ENCODE assay signal across 27 mouse cellular contexts in the genomic region with DNA sequence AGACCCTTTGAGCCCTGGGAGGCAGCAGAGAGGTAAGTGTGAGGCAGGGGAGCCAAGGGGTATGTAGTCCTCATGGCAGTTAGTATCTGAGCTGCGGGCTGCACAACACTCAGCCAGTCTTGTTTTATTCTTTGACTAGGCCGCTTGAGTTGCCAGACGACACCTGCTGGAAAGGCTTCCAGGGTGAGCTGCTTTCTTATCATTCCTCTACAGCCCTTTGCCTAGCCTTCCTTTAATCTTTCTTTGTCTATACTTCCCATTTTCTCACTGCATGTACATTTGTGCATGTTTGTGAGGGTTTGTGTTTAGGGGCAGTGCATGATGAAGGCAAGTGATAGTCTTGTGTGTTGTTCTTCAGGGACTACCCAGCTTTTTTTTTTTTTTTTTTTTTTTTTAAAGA. TPM values are rescaled to one million over a fixed set of nuclear protein-coding genes. Genes with fewer than 3 reads are reported as not detected.
DNase-seq lines count a peak whose midpoint lies in the region; ATAC-seq and TF ChIP-seq lines count a peak whose summit lies in the region.
"Had no signal": no experiment of that assay in that cellular context is flagged by ENCODE, and none has a peak within 500 bp of the region (broad histone marks: within the 10 kb centered on the region; RNA-seq: fewer than 3 reads in every experiment).

No protein-coding gene starts in this region.

- TF ChIP-seq POLR2A in MEL (IDR thresholded peaks at IDR 0.05; ENCODE audit: control insufficient read depth in 1 of 2, insufficient read depth in 1 of 2, low read depth in 1 of 2, low read length in 2 of 2, poor library complexity in 1 of 2), result peak in 1 of 2 experiments; percentile 37; a peak in 1 of 4 replicates
- no peak for TF ChIP-seq POLR2A in bone marrow, adult 2 months (IDR thresholded peaks at IDR 0.05; ENCODE audit: borderline replicate concordance, control insufficient read depth, low read depth, low read length)

- peaks cover 27 to 30% of the 10 kb centered on the region in 2 experiments for H3K4me1 ChIP-seq in MEL (ENCODE audit: control insufficient read depth in 1 of 2, insufficient read depth in 2 of 2, low read length in 2 of 2)
- H3K4me1 ChIP-seq in bone marrow, adult 2 months (ENCODE audit: control insufficient read depth, insufficient read depth, low read length), result no peaks in the 10 kb centered on the region; the same call in 1 of the 2 replicates
- peaks cover 10% of the 10 kb centered on the region for H3K4me1 ChIP-seq in liver, embryonic 11.5 days (replicated peaks; ENCODE audit: control insufficient read depth, insufficient read depth, low read length)
- peaks cover 4% of the 10 kb centered on the region; the same call in 1 of the 2 replicates for H3K4me1 ChIP-seq in liver, postnatal 0 days (ENCODE audit: insufficient read depth)
- no peaks in the 10 kb centered on the region for H3K4me1 ChIP-seq in intestine, embryonic 16.5 days (ENCODE audit: control insufficient read depth, insufficient read depth, low read length)
- H3K4me1 ChIP-seq: embryonic facial prominence, embryonic 13.5 days; heart, embryonic 13.5 days; limb, embryonic 13.5 days; lung, embryonic 15.5 days; neural tube, embryonic 12.5 days; stomach, embryonic 15.5 days had no signal

- WGBS in bone marrow, adult 2 months, result 52% methylated on average over 3 of the region's 3 CpGs
- 46% methylated on average over 3 of the region's 3 CpGs for WGBS in liver, embryonic 11.5 days
- 47% methylated on average over 3 of the region's 3 CpGs for WGBS in liver, postnatal 0 days (ENCODE audit: insufficient replicate concordance)
- 87% methylated on average over 3 of the region's 3 CpGs for WGBS in intestine, embryonic 16.5 days

- H3K27ac ChIP-seq in MEL (ENCODE audit: control insufficient read depth, low read depth, low read length), result peak overlapping the region; percentile 99
- H3K27ac ChIP-seq in bone marrow, adult 2 months (ENCODE audit: control insufficient read depth, insufficient read depth, low read depth, low read length, poor library complexity), result peak overlapping the region; percentile 38; the same call in 1 of the 2 replicates
- peak overlapping the region; percentile 86 for H3K27ac ChIP-seq in liver, embryonic 11.5 days (ENCODE audit: low read depth, low read length)
- peak overlapping the region; percentile 66 for H3K27ac ChIP-seq in liver, postnatal 0 days (ENCODE audit: low read depth)
- H3K27ac ChIP-seq in intestine, embryonic 16.5 days (ENCODE audit: low read length), result no peak overlapping the region
- H3K27ac ChIP-seq: embryonic facial prominence, embryonic 13.5 days; heart, embryonic 13.5 days; limb, embryonic 13.5 days; lung, embryonic 15.5 days; neural tube, embryonic 12.5 days; stomach, embryonic 15.5 days had no signal

- TF ChIP-seq EP300 in MEL (IDR thresholded peaks at IDR 0.05; ENCODE audit: low read depth in 1 of 2, low read length in 2 of 2), result peak; percentile 94 to 98
- peak; percentile 34; the same call in 1 of the 2 replicates for TF ChIP-seq EP300 in liver, postnatal 0 days (IDR thresholded peaks at IDR 0.05; ENCODE audit: low read depth)

- H3K4me3 ChIP-seq in MEL (ENCODE audit: control insufficient read depth in 1 of 2, insufficient read depth in 1 of 2, low read depth in 2 of 2, low read length in 2 of 2), result no peak overlapping the region
- H3K4me3 ChIP-seq in bone marrow, adult 2 months (replicated peaks; ENCODE audit: control insufficient read depth, low read depth, low read length), result no peak overlapping the region
- H3K4me3 ChIP-seq in liver, embryonic 11.5 days (ENCODE audit: low read depth, low read length), result no peak overlapping the region
- H3K4me3 ChIP-seq in liver, postnatal 0 days (ENCODE audit: low read depth, low read length), result no peak overlapping the region
- no peak overlapping the region for H3K4me3 ChIP-seq in intestine, embryonic 16.5 days (ENCODE audit: low read length)
- H3K4me3 ChIP-seq: embryonic facial prominence, embryonic 13.5 days; heart, embryonic 13.5 days; limb, embryonic 13.5 days; lung, embryonic 15.5 days; neural tube, embryonic 12.5 days; stomach, embryonic 15.5 days had no signal

- H3K4me2 ChIP-seq in liver, embryonic 11.5 days, result 0 out of 2 replicates have a peak overlapping the region, but pooled peaks have one; percentile 13
- no peak overlapping the region for H3K4me2 ChIP-seq in liver, postnatal 0 days (ENCODE audit: low read depth, low read length)
- H3K4me2 ChIP-seq in intestine, embryonic 16.5 days (ENCODE audit: low read depth, low read length), result no peak overlapping the region
- H3K4me2 ChIP-seq: embryonic facial prominence, embryonic 13.5 days; heart, embryonic 13.5 days; limb, embryonic 13.5 days; lung, embryonic 15.5 days; neural tube, embryonic 12.5 days; stomach, embryonic 15.5 days had no signal

- no peaks in the 10 kb centered on the region for H3K9me3 ChIP-seq in MEL (replicated peaks; ENCODE audit: insufficient read depth, low read length)
- H3K9me3 ChIP-seq in liver, embryonic 11.5 days (ENCODE audit: control insufficient read depth, low read length), result no peaks in the 10 kb centered on the region
- H3K9me3 ChIP-seq in liver, postnatal 0 days (ENCODE audit: low read length), result no peaks in the 10 kb centered on the region
- no peaks in the 10 kb centered on the region for H3K9me3 ChIP-seq in intestine, embryonic 16.5 days (ENCODE audit: control insufficient read depth, low read length)
- H3K9me3 ChIP-seq: embryonic facial prominence, embryonic 13.5 days; heart, embryonic 13.5 days; limb, embryonic 13.5 days; lung, embryonic 15.5 days; neural tube, embryonic 12.5 days; stomach, embryonic 15.5 days had no signal

- peak; percentile 4 for TF ChIP-seq RAD21 in MEL (IDR thresholded peaks at IDR 0.05; ENCODE audit: low read depth, low read length)

- H3K79me2 ChIP-seq in MEL (ENCODE audit: control insufficient read depth, insufficient read depth, low read length, poor library complexity), result no peaks in the 10 kb centered on the region

- ATAC-seq in liver, embryonic 11.5 days (replicated peaks; ENCODE audit: low FRiP score), result peak; percentile 83
- ATAC-seq in liver, postnatal 0 days, result peak; percentile 68
- ATAC-seq in intestine, embryonic 16.5 days, result no peak
- ATAC-seq: forebrain, embryonic 14.5 days had no signal

- peak in 1 of 3 experiments; percentile 31; a peak in 2 of 6 replicates for TF ChIP-seq CTCF in MEL (IDR thresholded peaks at IDR 0.05 in 2 of 3, conservative IDR thresholded peaks at IDR 0.05 in 1 of 3; ENCODE audit: control insufficient read depth in 1 of 3, insufficient read depth in 1 of 3, low read depth in 2 of 3, low read length in 3 of 3, poor library complexity in 1 of 3, severe bottlenecking in 1 of 3)
- no peak for TF ChIP-seq CTCF in bone marrow, adult 2 months (IDR thresholded peaks at IDR 0.05; ENCODE audit: control insufficient read depth, insufficient read depth, low read length)
- TF ChIP-seq CTCF in liver, postnatal 0 days (IDR thresholded peaks at IDR 0.05; ENCODE audit: low read depth), result peak; percentile 21; the same call in 1 of the 2 replicates

- H3K9ac ChIP-seq in MEL (ENCODE audit: control insufficient read depth, low read depth, low read length, poor library complexity, severe bottlenecking), result peak overlapping the region; percentile 60
- peak overlapping the region; percentile 10; the same call in 1 of the 2 replicates for H3K9ac ChIP-seq in liver, embryonic 11.5 days (ENCODE audit: low read depth, low read length)
- H3K9ac ChIP-seq in liver, postnatal 0 days (replicated peaks), result no peak overlapping the region
- H3K9ac ChIP-seq in intestine, embryonic 16.5 days (ENCODE audit: low read depth, low read length), result no peak overlapping the region
- H3K9ac ChIP-seq: embryonic facial prominence, embryonic 13.5 days; heart, embryonic 13.5 days; limb, embryonic 13.5 days; lung, embryonic 15.5 days; neural tube, embryonic 12.5 days had no signal

- DNase-seq in MEL (ENCODE audit: low read depth, low spot score), result peak; percentile 94
- DNase-seq in liver, embryonic 11.5 days (ENCODE audit: low spot score), result no peak
- no peak for DNase-seq in liver, postnatal 0 days
- no peak for DNase-seq in T-cell, adult 2 months (ENCODE audit: low spot score)
- DNase-seq in embryo, embryonic 10 days (ENCODE audit: low spot score), result no peak
- DNase-seq: adrenal gland, postnatal 36 days; cerebellum, adult 11-12 months; cerebellum, postnatal 14 days; embryo, embryonic 11 days; gastrocnemius, postnatal 14 days; heart, adult 18-20 months; heart, postnatal 14 days; kidney, adult 18-20 months; kidney, postnatal 4 days; midbrain, embryonic 14.5 days; retina, postnatal 1 day; right cerebral cortex, postnatal 4 days; thymus, postnatal 36 days had no signal

- peaks cover 24 to 33% of the 10 kb centered on the region in 2 experiments for H3K36me3 ChIP-seq in MEL (ENCODE audit: control insufficient read depth in 1 of 2, insufficient read depth in 2 of 2, low read length in 2 of 2)
- peaks cover 66% of the 10 kb centered on the region for H3K36me3 ChIP-seq in liver, embryonic 11.5 days (ENCODE audit: control insufficient read depth, insufficient read depth, low read length)
- peaks cover 71% of the 10 kb centered on the region for H3K36me3 ChIP-seq in liver, postnatal 0 days (replicated peaks; ENCODE audit: insufficient read depth, low read length)
- peaks cover 24% of the 10 kb centered on the region for H3K36me3 ChIP-seq in intestine, embryonic 16.5 days (ENCODE audit: control insufficient read depth, insufficient read depth, low read length)

- H3K27me3 ChIP-seq in MEL (ENCODE audit: control insufficient read depth in 1 of 2, insufficient read depth in 2 of 2, low read length in 2 of 2), result no peaks in the 10 kb centered on the region
- no peaks in the 10 kb centered on the region for H3K27me3 ChIP-seq in liver, embryonic 11.5 days (replicated peaks; ENCODE audit: control insufficient read depth, insufficient read depth, low read length)
- H3K27me3 ChIP-seq in liver, postnatal 0 days (ENCODE audit: insufficient read depth, low read length), result no peaks in the 10 kb centered on the region
- H3K27me3 ChIP-seq in intestine, embryonic 16.5 days (replicated peaks; ENCODE audit: control insufficient read depth, insufficient read depth, low read length), result no peaks in the 10 kb centered on the region
- H3K27me3 ChIP-seq: embryonic facial prominence, embryonic 13.5 days; heart, embryonic 13.5 days; limb, embryonic 13.5 days; lung, embryonic 15.5 days; neural tube, embryonic 12.5 days; stomach, embryonic 15.5 days had no signal

RNA-seq across cellular contexts. Expression of a gene that starts 9.7 kb away (rescaled TPM):
- 15.0 and 17.2 TPM in 2 replicates for total RNA-seq in MEL (2012; rRNA removed)
- polyA plus RNA-seq in MEL (2012; ENCODE audit: insufficient read depth in 1 of 2, insufficient read length in 2 of 2, low read depth in 1 of 2, low replicate concordance in 2 of 2, missing spikeins in 1 of 2), result 10 to 100 TPM; 46.6 to 77.9 TPM
- 17.2 and 24.2 TPM in 2 replicates for polyA plus RNA-seq in bone marrow, adult 2 months (2011; ENCODE audit: insufficient read depth, insufficient read length, low replicate concordance, missing spikeins)
- polyA plus RNA-seq in liver, embryonic 11.5 days (2014; fragmentation: Nextera tagmentation; extraction: Ambion mirVana), result 19.6 and 23.3 TPM in 2 replicates
- 2.5 and 3.3 TPM in 2 replicates for polyA plus RNA-seq in liver, postnatal 0 days (2015; fragmentation: Nextera tagmentation; extraction: Ambion mirVana)
- polyA plus RNA-seq in intestine, embryonic 16.5 days (2015; fragmentation: Nextera tagmentation; extraction: Ambion mirVana), result 10.0 and 11.8 TPM in 2 replicates

RNA-seq across cellular contexts. Expression of a gene that starts 10.1 kb away (rescaled TPM):
- 11.1 and 13.7 TPM in 2 replicates for total RNA-seq in MEL (2012; rRNA removed)
- polyA plus RNA-seq in MEL (2012; ENCODE audit: insufficient read depth in 1 of 2, insufficient read length in 2 of 2, low read depth in 1 of 2, low replicate concordance in 2 of 2, missing spikeins in 1 of 2), result 10 to 100 TPM in 1 of 2 experiments, not detected in 1; 49.9 TPM
- 16.0 and 22.4 TPM in 2 replicates for polyA plus RNA-seq in bone marrow, adult 2 months (2011; ENCODE audit: insufficient read depth, insufficient read length, low replicate concordance, missing spikeins)
- polyA plus RNA-seq in liver, embryonic 11.5 days (2014; fragmentation: Nextera tagmentation; extraction: Ambion mirVana), result 40.9 and 45.4 TPM in 2 replicates
- 15.5 and 15.8 TPM in 2 replicates for polyA plus RNA-seq in liver, postnatal 0 days (2015; fragmentation: Nextera tagmentation; extraction: Ambion mirVana)
- 47.7 and 51.7 TPM in 2 replicates for polyA plus RNA-seq in intestine, embryonic 16.5 days (2015; fragmentation: Nextera tagmentation; extraction: Ambion mirVana)

RNA-seq across cellular contexts. Expression of a gene that starts 12.9 kb away (rescaled TPM):
- total RNA-seq in MEL (2012; rRNA removed), result 1,137 and 1,211 TPM in 2 replicates
- polyA plus RNA-seq in MEL (2012; ENCODE audit: insufficient read depth in 1 of 2, insufficient read length in 2 of 2, low read depth in 1 of 2, low replicate concordance in 2 of 2, missing spikeins in 1 of 2), result 1,000 to 10,000 TPM; 1,040 to 1,575 TPM
- 380 and 447 TPM in 2 replicates for polyA plus RNA-seq in bone marrow, adult 2 months (2011; ENCODE audit: insufficient read depth, insufficient read length, low replicate concordance, missing spikeins)
- 843 and 854 TPM in 2 replicates for polyA plus RNA-seq in liver, embryonic 11.5 days (2014; fragmentation: Nextera tagmentation; extraction: Ambion mirVana)
- polyA plus RNA-seq in liver, postnatal 0 days (2015; fragmentation: Nextera tagmentation; extraction: Ambion mirVana), result 198 and 213 TPM in 2 replicates
- polyA plus RNA-seq in intestine, embryonic 16.5 days (2015; fragmentation: Nextera tagmentation; extraction: Ambion mirVana), result 559 and 622 TPM in 2 replicates

RNA-seq across cellular contexts. Expression of a gene that starts 14.4 kb away (rescaled TPM):
- total RNA-seq in MEL (2012; rRNA removed), result 10.1 and 12.7 TPM in 2 replicates
- 10 to 100 TPM in 1 of 2 experiments, not detected in 1; 36.2 TPM for polyA plus RNA-seq in MEL (2012; ENCODE audit: insufficient read depth in 1 of 2, insufficient read length in 2 of 2, low read depth in 1 of 2, low replicate concordance in 2 of 2, missing spikeins in 1 of 2)
- polyA plus RNA-seq in bone marrow, adult 2 months (2011; ENCODE audit: insufficient read depth, insufficient read length, low replicate concordance, missing spikeins), result 35.8 and 78.4 TPM in 2 replicates
- polyA plus RNA-seq in liver, embryonic 11.5 days (2014; fragmentation: Nextera tagmentation; extraction: Ambion mirVana), result 22.0 and 23.1 TPM in 2 replicates
- polyA plus RNA-seq in liver, postnatal 0 days (2015; fragmentation: Nextera tagmentation; extraction: Ambion mirVana), result 14.1 and 15.3 TPM in 2 replicates
- polyA plus RNA-seq in intestine, embryonic 16.5 days (2015; fragmentation: Nextera tagmentation; extraction: Ambion mirVana), result 19.3 and 19.4 TPM in 2 replicates

RNA-seq across cellular contexts. Expression of a gene that starts 27.9 kb away (rescaled TPM):
- 38.1 and 39.5 TPM in 2 replicates for total RNA-seq in MEL (2012; rRNA removed)
- polyA plus RNA-seq in MEL (2012; ENCODE audit: insufficient read depth in 1 of 2, insufficient read length in 2 of 2, low read depth in 1 of 2, low replicate concordance in 2 of 2, missing spikeins in 1 of 2), result 10 to 100 TPM in 1 of 2 experiments, not detected in 1; 64.1 TPM
- polyA plus RNA-seq in bone marrow, adult 2 months (2011; ENCODE audit: insufficient read depth, insufficient read length, low replicate concordance, missing spikeins), result 41.7 and 90.0 TPM in 2 replicates
- 59.3 and 67.8 TPM in 2 replicates for polyA plus RNA-seq in liver, embryonic 11.5 days (2014; fragmentation: Nextera tagmentation; extraction: Ambion mirVana)
- polyA plus RNA-seq in liver, postnatal 0 days (2015; fragmentation: Nextera tagmentation; extraction: Ambion mirVana), result 25.9 and 31.3 TPM in 2 replicates
- 56.9 and 58.5 TPM in 2 replicates for polyA plus RNA-seq in intestine, embryonic 16.5 days (2015; fragmentation: Nextera tagmentation; extraction: Ambion mirVana)

Comparison
In these comparisons a context has a peak if more than half of its experiments do, and no peak if none do; other contexts are left out.
1. H3K9ac ChIP-seq: peak in MEL (single experiment) and liver, embryonic 11.5 days (single experiment); none in liver, postnatal 0 days (single experiment) and intestine, embryonic 16.5 days (single experiment).